Mouse (Mus musculus): ENCODE measurements around the gene Tmem212. TPM values are rescaled to one million over a fixed set of nuclear protein-coding genes. Genes with fewer than 3 reads are reported as not detected.

The Tmem212 gene
- total RNA-seq, 2 experiments from 2014 or later = not detected

- ATAC-seq (ENCODE audit: poor library complexity, severe bottlenecking) = no peak
Measured at GRCm38 (mm10) chr3:27901846-27902245, 5.7 kb upstream of the Tmem212 start.

DNA sequence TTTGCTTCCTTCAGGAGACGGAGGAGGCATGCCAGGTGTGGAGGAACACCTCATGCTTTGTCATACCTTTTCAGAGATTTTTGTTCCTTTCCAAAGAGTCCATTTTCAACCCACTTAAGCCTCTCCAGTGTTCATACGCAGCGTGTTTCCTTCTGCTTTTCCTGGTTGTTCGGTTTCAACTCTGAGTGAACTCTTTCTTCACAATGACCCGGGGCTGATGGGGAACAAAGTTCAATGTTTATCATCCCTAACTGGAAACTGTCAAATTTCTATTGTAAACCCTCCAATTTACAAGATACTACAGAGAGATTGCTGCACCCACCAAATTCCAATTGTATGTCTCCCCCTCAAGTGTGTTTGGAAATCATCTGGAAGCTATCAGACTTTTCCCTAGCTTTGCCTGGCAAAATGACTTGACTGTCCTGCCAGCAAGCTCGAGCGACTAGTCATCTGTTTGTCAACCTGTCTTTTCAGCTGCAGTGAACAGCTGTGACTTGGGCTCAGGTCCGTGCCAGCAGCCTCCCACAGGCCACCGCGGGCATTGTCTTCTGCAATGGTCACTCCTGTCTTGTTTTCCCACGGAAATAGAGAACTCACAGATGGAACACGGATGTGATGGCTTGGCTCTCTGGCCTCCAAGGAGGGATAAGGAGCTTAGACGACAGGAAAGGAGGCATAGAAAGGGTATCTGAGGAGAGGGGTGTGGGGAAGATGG lies 3.0 kb upstream of the Tmem212 start:
- ATAC-seq (ENCODE audit: poor library complexity, severe bottlenecking) = no peak

GRCm38 (mm10) chr3:27898178-27898577 lies 2.0 kb upstream of the Tmem212 start:
- ATAC-seq (ENCODE audit: poor library complexity, severe bottlenecking) = no peak

- ATAC-seq (ENCODE audit: poor library complexity, severe bottlenecking) = no peak
Measured at GRCm38 (mm10) chr3:27886578-27886977, 9.6 kb downstream of the Tmem212 start.

DNA sequence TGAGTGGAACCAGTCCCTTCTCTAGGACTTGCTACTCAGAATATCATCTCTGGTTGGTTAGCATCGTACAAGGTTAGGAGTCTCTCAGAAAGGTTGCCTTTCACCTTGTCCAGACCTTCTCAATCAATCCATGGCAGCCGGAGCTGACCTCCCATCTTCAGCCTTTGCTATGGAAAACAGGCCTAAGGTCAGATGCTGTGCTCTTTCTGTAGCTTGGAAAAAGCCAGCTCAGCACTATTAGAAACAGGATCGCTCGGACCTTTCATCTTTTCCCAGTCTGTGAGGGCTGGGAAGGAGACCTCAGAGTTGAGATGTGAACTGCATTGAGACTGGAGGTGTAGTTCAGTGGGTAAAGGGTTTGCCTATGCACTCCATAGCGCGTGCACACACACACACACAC lies 10.6 kb downstream of the Tmem212 start:
- ATAC-seq (ENCODE audit: poor library complexity, severe bottlenecking) = no peak

GRCm38 (mm10) chr3:27881897-27882835 lies 14.0 kb downstream of the Tmem212 start:
- ATAC-seq (ENCODE audit: poor library complexity, severe bottlenecking) = no peak

- no peak for ATAC-seq (ENCODE audit: poor library complexity, severe bottlenecking)
Measured at GRCm38 (mm10) chr3:27878854-27879610, 17.1 kb downstream of the Tmem212 start.

GRCm38 (mm10) chr3:27873268-27874073 lies 22.7 kb downstream of the Tmem212 start:
- no peak for ATAC-seq (ENCODE audit: poor library complexity, severe bottlenecking)

- ATAC-seq (ENCODE audit: poor library complexity, severe bottlenecking) = no peak
Measured at GRCm38 (mm10) chr3:27872429-27872828, 23.7 kb downstream of the Tmem212 start.

GRCm38 (mm10) chr3:27871891-27872290 lies 24.3 kb downstream of the Tmem212 start:
- ATAC-seq (ENCODE audit: poor library complexity, severe bottlenecking) = no peak

- no peak for ATAC-seq (ENCODE audit: poor library complexity, severe bottlenecking)
Measured at GRCm38 (mm10) chr3:27871371-27871770, 24.8 kb downstream of the Tmem212 start.

DNA sequence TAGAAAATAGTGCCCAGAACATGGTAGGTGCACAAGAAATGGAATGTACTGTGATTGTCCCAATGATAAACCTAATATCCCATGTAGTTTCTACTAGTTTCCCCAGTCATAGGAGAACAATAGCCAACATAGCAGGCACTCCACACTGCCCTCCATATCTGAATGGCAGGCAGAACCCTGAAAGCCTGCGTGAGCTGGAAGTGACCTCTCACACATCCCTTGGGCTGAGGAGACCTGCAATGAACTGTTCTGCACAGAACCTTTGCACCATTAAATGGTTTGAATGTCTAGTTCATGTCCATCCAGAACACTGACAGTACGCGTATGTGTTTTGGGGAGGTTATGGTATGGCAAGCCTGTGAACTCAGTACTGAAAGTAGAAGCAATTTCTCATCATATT lies 27.5 kb downstream of the Tmem212 start:
- no peak for ATAC-seq (ENCODE audit: poor library complexity, severe bottlenecking)

GRCm38 (mm10) chr3:27867731-27868130 lies 28.4 kb downstream of the Tmem212 start:
- no peak for ATAC-seq (ENCODE audit: poor library complexity, severe bottlenecking)

DNA sequence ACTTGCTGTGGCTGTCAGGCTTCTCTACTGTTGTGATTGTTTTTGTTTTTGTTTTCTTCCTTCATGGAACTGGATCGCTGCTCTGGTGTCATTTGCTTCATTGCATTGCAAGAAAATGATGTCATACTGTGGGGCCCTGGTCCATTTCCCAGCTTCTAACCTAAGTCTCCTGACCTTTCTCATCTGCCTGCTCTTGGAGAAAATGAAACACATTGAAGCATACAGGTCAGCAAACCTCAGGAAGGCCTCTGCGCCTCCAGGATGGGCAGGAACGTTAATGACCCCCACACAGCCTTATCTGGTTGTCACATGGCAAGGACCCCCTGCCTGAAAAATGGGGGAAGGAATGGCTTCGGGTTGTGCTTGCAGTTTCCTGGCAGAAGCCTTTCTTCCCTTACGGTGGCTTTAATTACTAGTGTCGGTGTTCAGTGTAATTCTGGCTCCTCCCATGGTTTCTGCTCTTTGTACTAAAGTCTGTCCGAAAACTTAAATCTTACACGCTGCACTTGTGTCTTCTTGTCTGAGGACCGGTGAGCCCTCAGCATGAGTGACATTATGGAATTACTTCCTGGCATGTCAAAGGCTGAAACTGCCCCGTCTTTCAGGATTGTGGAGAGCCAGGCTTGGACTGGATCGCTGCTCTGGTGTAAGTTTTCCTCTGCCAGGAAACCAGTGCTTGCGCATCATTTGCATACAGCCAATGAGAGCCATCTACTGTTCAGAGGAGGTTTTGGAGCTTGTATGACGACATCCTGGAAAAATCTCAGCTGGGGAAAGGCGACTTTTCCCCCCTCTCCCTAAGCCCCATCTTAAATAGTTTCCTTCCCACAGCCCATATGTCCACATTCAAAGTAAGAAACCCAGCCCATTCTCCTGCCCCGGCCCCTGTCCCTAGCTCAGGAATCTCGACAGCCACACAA lies 33.1 kb downstream of the Tmem212 start:
- peak; percentile 71 for ATAC-seq (ENCODE audit: poor library complexity, severe bottlenecking)

DNA sequence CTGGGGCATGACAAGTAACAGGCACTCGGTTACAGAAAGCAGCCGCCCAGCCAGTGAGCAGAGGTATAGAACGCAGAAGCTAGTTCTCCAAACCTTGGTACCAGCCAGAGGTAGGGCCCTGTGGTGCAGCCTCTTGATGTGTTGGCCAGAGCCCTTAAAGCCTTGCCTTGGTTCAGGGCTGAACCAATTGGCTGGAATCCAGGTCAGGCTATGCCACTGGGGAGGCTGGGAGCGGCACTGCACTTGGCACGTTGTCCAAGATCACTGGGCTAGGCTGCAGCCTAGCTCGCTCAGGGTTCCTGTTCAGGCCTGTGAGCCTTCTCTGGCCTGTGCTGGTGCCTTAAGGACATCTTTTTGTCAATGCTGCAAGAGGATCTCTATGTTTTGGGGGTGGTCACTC lies 34.6 kb downstream of the Tmem212 start:
- ATAC-seq (ENCODE audit: poor library complexity, severe bottlenecking) = no peak

DNA sequence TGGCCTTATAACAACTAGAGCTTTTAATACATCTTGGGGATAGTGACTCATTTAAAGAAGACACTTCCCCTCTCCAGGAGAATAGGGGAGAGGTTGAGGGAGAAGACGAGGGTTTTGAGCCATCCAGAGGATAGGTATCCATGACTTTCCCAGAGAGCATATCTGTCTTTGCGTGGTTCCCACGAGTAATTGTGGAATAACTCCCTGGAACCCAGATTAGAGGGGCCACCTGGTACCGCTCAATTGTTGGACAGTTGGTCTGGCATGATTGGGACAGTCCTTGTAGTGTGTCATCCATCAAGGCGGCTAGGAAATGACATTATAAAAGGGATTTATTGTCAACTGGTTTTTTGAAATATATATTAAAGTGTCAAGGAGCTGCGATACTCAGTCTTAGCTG lies 35.1 kb downstream of the Tmem212 start:
- ATAC-seq (ENCODE audit: poor library complexity, severe bottlenecking) = no peak

DNA sequence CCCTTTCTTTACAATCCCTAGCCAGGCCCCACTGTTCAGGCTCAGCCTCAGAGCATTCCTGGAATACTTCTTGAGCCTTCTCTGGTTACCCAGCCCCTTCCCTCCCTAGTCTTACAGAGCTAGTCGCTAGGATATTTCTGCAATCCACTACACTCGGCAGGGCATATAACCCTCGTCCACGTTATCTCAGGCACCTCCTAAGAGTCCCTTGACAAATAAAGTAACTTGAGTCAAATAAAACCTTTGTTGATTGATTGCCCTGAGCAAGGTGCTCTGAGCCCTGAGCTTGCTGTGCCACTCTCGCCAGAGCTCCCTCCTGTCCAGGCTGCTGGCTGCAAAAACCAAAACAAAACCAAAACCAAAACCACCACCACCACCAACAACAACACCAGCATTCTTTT lies 37.0 kb downstream of the Tmem212 start:
- ATAC-seq (ENCODE audit: poor library complexity, severe bottlenecking) = no peak

- ATAC-seq (ENCODE audit: poor library complexity, severe bottlenecking) = no peak
Measured at GRCm38 (mm10) chr3:27858441-27859115, 37.6 kb downstream of the Tmem212 start.

- ATAC-seq (ENCODE audit: poor library complexity, severe bottlenecking) = no peak
Measured at GRCm38 (mm10) chr3:27856288-27856687, 39.9 kb downstream of the Tmem212 start.
